Comparison of ENCODE assay signal across 9 mouse cellular contexts in genomic region chr1:72583906-72584305, GRCm38 (mm10). TPM values are rescaled to one million over a fixed set of nuclear protein-coding genes. Genes with fewer than 3 reads are reported as not detected.
DNase-seq lines count a peak whose midpoint lies in the region; ATAC-seq and TF ChIP-seq lines count a peak whose summit lies in the region.
"Had no signal": no experiment of that assay in that cellular context is flagged by ENCODE, and none has a peak within 500 bp of the region (broad histone marks: within the 10 kb centered on the region; RNA-seq: fewer than 3 reads in every experiment).

No protein-coding gene starts in this region.

- intact Hi-C loops in heart, adult 2 months (cut with DNase I), result loop anchor here (2.0 kb wide), 1 partner anchor 129 kb away; no protein-coding TSS in a partner anchor

- H3K27ac ChIP-seq in heart, adult 2 months, result peak overlapping the region; percentile 85; the same call in 1 of the 2 replicates
- peak overlapping the region; percentile 89 for H3K27ac ChIP-seq in forebrain, embryonic 16.5 days (ENCODE audit: low read length)
- H3K27ac ChIP-seq in liver, embryonic 15.5 days (replicated peaks), result peak overlapping the region; percentile 75; the same call in 1 of the 2 replicates

- no peaks in the 10 kb centered on the region for H3K27me3 ChIP-seq in heart, adult 2 months (ENCODE audit: control insufficient read depth, insufficient read depth, low read length)
- H3K27me3 ChIP-seq in E14TG2a.4 (ENCODE audit: insufficient read depth, low read length), result no peaks in the 10 kb centered on the region
- no peaks in the 10 kb centered on the region for H3K27me3 ChIP-seq in forebrain, embryonic 16.5 days (replicated peaks; ENCODE audit: control insufficient read depth, insufficient read depth, low read length)
- H3K27me3 ChIP-seq in liver, embryonic 15.5 days, result no peaks in the 10 kb centered on the region

- no peak for TF ChIP-seq POLR2A in heart, adult 2 months (IDR thresholded peaks at IDR 0.05; ENCODE audit: insufficient read depth, low read depth, low read length)

- ATAC-seq in forebrain, embryonic 16.5 days, result no peak
- ATAC-seq in liver, embryonic 15.5 days (ENCODE audit: insufficient read depth), result no peak

- no peaks in the 10 kb centered on the region; the same call in 1 of the 2 replicates for H3K36me3 ChIP-seq in heart, adult 2 months (ENCODE audit: control insufficient read depth, insufficient read depth, low read length)
- H3K36me3 ChIP-seq in E14TG2a.4 (ENCODE audit: insufficient read depth, low read length), result peaks cover 32% of the 10 kb centered on the region
- no peaks in the 10 kb centered on the region for H3K36me3 ChIP-seq in forebrain, embryonic 16.5 days (ENCODE audit: control insufficient read depth, insufficient read depth)
- H3K36me3 ChIP-seq in liver, embryonic 15.5 days (replicated peaks), result peaks cover 27% of the 10 kb centered on the region

- 63% methylated on average over 4 of the region's 4 CpGs for WGBS in heart, adult 2 months
- WGBS in forebrain, embryonic 16.5 days, result 79% methylated on average over 4 of the region's 4 CpGs
- 58% methylated on average over 4 of the region's 4 CpGs for WGBS in liver, embryonic 15.5 days (ENCODE audit: insufficient replicate concordance)

- no peak for TF ChIP-seq CTCF in heart, adult 2 months (IDR thresholded peaks at IDR 0.05)
- no peak for TF ChIP-seq CTCF in E14TG2a.4 (conservative IDR thresholded peaks at IDR 0.05; ENCODE audit: low read length)

- H3K4me1 ChIP-seq in heart, adult 2 months (ENCODE audit: control insufficient read depth, insufficient read depth, low read length), result no peaks in the 10 kb centered on the region
- peaks cover 49% of the 10 kb centered on the region for H3K4me1 ChIP-seq in E14TG2a.4 (replicated peaks; ENCODE audit: low read depth, low read length)
- peaks cover 18% of the 10 kb centered on the region for H3K4me1 ChIP-seq in forebrain, embryonic 16.5 days (replicated peaks; ENCODE audit: control insufficient read depth, insufficient read depth, low read length)
- peaks cover 20% of the 10 kb centered on the region for H3K4me1 ChIP-seq in liver, embryonic 15.5 days (replicated peaks)

- H3K4me3 ChIP-seq in heart, adult 2 months, result peak overlapping the region; percentile 82
- peak overlapping the region; percentile 88 for H3K4me3 ChIP-seq in E14TG2a.4 (replicated peaks; ENCODE audit: low read length)
- peak overlapping the region; percentile 58 for H3K4me3 ChIP-seq in forebrain, embryonic 16.5 days (replicated peaks; ENCODE audit: low read length)
- H3K4me3 ChIP-seq in liver, embryonic 15.5 days (replicated peaks), result peak overlapping the region; percentile 71

- peak overlapping the region; percentile 65 for H3K4me2 ChIP-seq in forebrain, embryonic 16.5 days (ENCODE audit: low read length)
- H3K4me2 ChIP-seq in liver, embryonic 15.5 days, result peak overlapping the region; percentile 77

- no peaks in the 10 kb centered on the region for H3K79me2 ChIP-seq in heart, adult 2 months (replicated peaks; ENCODE audit: control insufficient read depth, insufficient read depth, low read length)

- no peak for TF ChIP-seq EP300 in heart, adult 2 months (IDR thresholded peaks at IDR 0.05; ENCODE audit: insufficient read depth, low read depth, low read length)

- DNase-seq in heart, adult 2 months, result no peak
- no peak for DNase-seq in heart, adult 9 months (ENCODE audit: low spot score in 2 of 2)
- no peak for DNase-seq in adrenal gland, postnatal 36 days
- DNase-seq in urinary bladder, postnatal 25 days (ENCODE audit: low spot score), result no peak
- DNase-seq in frontal cortex, postnatal 25 days (ENCODE audit: low spot score in 2 of 2), result no peak

- no peaks in the 10 kb centered on the region for H3K9me3 ChIP-seq in E14TG2a.4 (ENCODE audit: low read length)
- no peaks in the 10 kb centered on the region for H3K9me3 ChIP-seq in forebrain, embryonic 16.5 days (ENCODE audit: control insufficient read depth, low read length)
- no peaks in the 10 kb centered on the region for H3K9me3 ChIP-seq in liver, embryonic 15.5 days (replicated peaks)

- H3K9ac ChIP-seq in heart, adult 2 months (ENCODE audit: low read depth, low read length), result no peak overlapping the region
- peak overlapping the region; percentile 68 for H3K9ac ChIP-seq in forebrain, embryonic 16.5 days (replicated peaks; ENCODE audit: low read depth, low read length)
- peak overlapping the region; percentile 58 for H3K9ac ChIP-seq in liver, embryonic 15.5 days

RNA-seq across cellular contexts. Expression of gene Smarcal1, which starts 0.9 kb away (rescaled TPM):
- 10 to 100 TPM; 23.5 to 28.2 TPM for total RNA-seq in heart, adult 2 months (2021)
- polyA plus RNA-seq in heart, adult 2 months (2012; rRNA removed), result 24.6 and 28.7 TPM in 2 replicates
- polyA plus RNA-seq in forebrain, embryonic 16.5 days (2015; fragmentation: Nextera tagmentation; extraction: Ambion mirVana), result 29.2 and 31.4 TPM in 2 replicates
- polyA plus RNA-seq in liver, embryonic 15.5 days (2015; fragmentation: Nextera tagmentation; extraction: Ambion mirVana), result 7.3 and 8.8 TPM in 2 replicates
- 10 to 100 TPM; 44.8 to 47.0 TPM for total RNA-seq in adrenal gland, postnatal 36 days (2021)

RNA-seq across cellular contexts. Expression of gene March4, which starts 47.2 kb away (rescaled TPM):
- total RNA-seq in heart, adult 2 months (2021), result not detected
- 0.12 TPM in 1 of 2 replicates, not detected in the other for polyA plus RNA-seq in heart, adult 2 months (2012; rRNA removed)
- 6.1 and 7.7 TPM in 2 replicates for polyA plus RNA-seq in forebrain, embryonic 16.5 days (2015; fragmentation: Nextera tagmentation; extraction: Ambion mirVana)
- 0.03 TPM in 1 of 2 replicates, not detected in the other for polyA plus RNA-seq in liver, embryonic 15.5 days (2015; fragmentation: Nextera tagmentation; extraction: Ambion mirVana)
- under 1 TPM; 0.30 to 0.56 TPM for total RNA-seq in adrenal gland, postnatal 36 days (2021)
- total RNA-seq: liver, adult 2 months had no signal
- polyA plus RNA-seq: liver, adult 2 months had no signal
